Mouse (Mus musculus) MN1 (cell line): ENCODE measurements around the gene Gm20741.

Experiments used
- DNase-seq: peaks from one replicate; pipeline ENCODE4 v3.0.0-alpha.2; 2016; ENCODE audit warnings: low spot score

The Gm20741 gene

DNA sequence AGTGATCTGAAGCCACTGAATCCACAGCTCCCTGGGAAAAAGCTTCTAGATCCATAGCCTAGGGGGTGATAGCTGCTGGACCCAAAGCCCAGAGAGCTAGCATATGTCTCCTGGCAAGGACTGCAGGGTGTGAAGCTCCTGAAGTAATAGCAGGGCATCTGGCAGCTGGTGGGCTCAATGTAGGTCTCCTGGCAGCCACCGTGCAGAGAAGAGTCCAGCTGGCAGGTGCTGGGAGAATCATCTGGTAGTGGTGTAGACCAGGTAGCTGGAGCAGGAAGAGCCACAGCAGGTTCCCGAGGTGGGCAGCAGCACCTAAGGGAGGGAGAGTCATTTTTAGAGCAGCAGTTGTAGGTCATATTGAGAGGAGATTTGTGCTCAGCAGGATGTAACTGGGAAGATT, at the start of gene Gm20741:
Gene Gm20741, minus strand, starts transcription at position 394 of the 400 bp plus-strand sequence.
- DNase-seq: no peak

DNA sequence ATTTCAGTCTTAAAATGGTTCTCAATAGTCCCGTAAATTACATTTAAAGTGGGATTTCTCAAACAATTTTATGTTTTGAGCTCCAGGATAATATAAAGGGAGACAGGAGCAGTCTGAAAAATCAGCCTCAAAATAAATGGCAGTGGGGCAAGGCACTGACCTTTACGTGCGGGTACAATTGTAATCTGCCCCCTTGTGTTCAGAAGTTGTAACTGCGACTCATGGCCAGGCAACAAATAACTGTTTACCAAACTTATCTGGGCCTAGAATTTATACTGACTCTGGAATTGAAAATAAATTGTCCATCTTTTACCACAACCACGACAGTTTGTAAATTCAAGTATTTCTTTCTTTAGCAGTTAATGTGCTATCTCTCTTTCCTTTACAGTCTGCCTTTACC, 39.4 kb upstream of the Gm20741 start:
- no peak for DNase-seq

DNA sequence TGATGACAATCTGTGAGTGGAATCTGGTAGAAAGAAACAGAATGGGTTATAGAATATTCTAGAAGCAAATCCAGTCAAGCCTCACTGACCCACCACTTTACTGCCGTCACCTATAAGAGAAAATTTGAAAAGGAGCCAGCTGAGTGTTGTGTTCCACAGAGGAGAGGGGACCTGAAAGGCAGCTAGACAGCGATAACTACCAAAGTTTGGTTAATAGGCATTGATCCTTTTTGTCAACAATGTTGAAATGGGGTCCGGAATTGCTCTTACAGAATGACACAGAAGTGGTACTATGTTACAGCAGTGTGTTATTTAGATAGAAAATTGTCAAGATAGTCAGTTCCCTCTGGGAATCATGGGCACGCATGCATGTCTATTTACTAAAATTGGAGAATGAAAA, 36.5 kb upstream of the Gm20741 start:
- no peak for DNase-seq

DNA sequence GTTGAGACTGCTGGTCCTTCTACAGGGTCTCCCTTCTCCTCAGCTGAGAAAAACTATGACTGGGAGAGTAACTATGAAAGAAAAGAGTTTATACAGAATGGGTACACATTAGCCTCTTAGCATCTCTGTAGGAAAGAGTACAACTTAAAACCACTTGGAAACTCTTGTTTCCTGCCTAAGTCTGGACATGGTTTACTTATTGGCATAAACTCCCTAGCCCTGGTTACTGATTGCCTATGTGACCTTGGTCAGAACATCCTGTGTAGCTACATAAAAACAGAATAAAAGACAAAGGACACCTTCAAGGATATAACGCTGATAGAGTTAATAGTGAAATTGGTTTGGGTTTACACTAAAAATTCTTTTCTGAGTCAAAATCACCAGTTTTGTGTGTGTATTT, 35.3 kb upstream of the Gm20741 start:
- DNase-seq: no peak

DNA sequence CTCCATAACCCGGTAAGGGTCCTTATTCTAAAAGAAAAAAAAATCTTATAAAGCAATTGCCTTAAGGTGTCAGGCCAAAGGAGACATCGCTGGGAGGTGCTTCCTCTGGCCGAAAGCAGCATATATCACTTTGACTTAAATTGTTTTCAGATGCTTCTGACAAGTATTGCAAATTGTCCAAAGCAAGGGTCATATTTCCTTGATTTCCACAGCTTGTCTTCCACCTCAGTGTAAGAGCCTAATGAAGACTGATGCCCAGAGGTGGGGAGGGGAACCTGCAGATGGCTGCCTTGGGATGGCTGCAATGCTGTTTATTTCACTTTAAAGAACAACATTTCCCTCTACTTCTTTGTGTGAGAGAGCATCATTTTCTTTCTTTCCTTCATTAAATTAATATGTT, 15.0 kb upstream of the Gm20741 start:
- no peak for DNase-seq

DNA sequence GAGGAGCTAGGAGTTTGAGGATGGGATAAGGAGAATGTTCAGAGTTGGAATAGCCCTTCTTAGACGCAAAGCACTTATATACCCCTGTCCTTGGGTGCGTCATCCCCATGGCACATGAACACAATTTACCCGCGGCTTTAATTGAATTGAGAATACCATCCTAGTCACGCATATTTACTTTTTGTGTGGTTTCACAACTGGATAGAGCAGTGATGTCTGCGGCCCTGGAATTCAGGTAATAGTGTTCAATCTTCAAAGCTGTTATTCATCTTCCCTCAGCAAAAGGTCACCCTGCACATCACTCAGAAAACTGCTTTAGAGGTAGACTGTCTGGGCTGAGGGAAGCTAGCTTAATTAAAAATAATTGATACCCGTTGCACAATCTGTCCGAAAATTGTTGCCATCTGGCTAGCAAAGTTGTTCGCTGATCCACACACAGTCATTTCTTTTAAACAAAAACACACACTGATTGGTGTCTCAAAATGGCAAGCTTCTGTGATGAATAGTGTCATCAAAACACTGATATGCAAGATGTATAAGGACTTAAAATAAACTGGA, 14.2 kb upstream of the Gm20741 start, which contains the start of gene Krtap14:
Gene Krtap14, minus strand, starts transcription at position 51 of the 558 bp plus-strand sequence.
- no peak for DNase-seq

DNA sequence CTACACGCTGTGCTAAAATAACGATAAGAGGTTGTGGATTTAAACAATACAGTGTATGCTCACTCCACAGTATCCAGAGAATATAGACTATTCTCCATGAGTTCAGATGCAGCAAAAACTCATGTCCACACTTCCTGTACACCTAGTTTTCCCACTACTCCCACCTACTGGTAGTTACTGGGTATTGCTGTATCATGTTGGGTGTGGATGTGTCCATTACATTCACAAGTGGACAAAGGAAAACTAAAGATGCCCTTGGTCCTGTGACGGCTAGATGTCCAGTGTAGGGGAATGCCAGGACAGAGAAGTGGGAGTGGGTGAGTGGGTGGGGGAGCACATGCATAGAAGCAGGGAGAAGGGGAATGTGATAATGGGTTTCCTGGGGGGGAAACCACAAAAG, 11.7 kb upstream of the Gm20741 start:
- DNase-seq: no peak

DNA sequence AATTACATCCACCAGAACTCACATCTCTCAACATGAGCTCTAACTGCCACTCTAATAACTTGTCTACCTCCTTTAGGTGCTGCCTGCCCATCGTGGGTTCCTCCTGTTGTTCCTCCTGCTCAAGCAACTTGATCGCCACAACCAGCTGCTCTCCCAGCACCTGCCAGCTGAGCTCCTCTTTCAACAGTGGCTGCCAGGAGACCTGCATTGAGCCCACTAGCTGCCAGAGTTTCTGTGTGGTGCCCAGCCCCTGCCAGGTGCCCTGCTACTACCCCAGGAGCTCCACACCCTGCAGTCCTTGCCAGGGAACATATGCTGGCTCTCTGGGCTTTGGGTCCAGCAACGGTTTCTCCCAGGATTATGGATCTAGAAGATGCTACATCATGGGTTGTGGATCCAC, 8.0 kb upstream of the Gm20741 start, which contains the start of gene Krtap15:
Gene Krtap15, plus strand, starts transcription at position 150 of the 400 bp plus-strand sequence.
- no peak for DNase-seq

DNA sequence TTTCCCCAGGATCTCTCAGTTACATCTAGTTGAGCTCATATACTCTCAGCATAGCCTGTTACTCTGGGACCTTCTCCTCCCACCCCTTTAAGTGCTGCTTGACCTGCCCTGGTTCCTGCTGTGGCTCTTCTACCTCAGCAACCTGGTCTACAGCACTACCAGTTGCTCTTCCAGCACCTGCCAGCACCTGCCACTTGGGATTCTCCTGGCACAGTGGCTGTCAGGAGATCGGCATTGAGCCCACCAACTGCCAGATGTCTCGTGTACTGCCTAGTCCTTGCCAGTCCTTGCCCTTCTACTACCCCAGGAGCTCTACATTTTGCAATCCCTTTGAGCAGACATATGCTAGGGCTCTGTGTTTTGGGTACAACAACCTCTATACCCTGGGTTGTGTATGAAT, 25.2 kb downstream of the Gm20741 start:
- no peak for DNase-seq

DNA sequence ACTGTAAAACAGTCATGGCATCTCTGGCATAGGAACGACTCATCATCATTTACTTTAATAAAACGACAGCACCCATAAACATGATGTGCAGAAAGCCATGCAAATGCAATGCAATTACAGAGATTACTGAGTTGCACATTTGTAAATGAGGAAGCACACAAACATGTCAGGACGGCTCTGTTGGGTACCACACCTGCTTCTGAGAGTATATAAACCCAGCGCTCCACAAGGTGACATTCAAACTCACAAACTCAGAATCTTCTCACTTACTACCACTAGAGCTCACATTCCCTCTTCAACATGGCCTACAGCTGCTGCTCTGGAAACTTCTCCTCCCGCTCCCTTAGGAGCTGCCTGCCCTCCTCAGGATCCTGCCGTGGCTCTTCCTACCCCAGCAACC, 34.4 kb downstream of the Gm20741 start, which contains the start of gene Gm5965:
Gene Gm5965, plus strand, starts transcription at position 301 of the 400 bp plus-strand sequence.
- DNase-seq: no peak

DNA sequence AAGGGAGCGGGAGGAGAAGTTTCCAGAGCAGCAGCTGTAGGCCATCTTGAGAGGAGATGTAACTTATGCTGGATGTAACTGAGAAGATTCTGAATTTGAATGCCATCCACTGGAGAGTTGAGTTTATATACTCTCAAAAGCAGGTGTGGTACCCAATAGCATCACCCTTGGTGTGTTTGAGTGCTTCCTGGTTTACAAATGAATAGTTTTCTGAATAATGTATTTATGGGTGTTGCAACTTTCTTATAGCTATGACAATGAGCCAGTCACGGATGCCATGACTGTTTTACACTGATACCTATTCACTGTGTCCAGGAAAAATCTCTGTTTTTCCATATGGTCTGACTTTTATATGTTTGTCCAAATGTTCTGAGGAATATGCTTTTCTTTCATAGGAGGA, 37.9 kb downstream of the Gm20741 start, which contains the start of gene 2310057N15Rik:
Gene 2310057N15Rik, minus strand, starts transcription at position 101 of the 400 bp plus-strand sequence.
- DNase-seq: no peak
